Mouse (Mus musculus) v-Abl transformed pro-B cells (cell line): ENCODE measurements at regions not wholly inside any gene's neighbourhood (a gene's known extent, or its start where the extent isn't known, plus 50 kb on each side); places are given as distances from the start of the nearest gene placed in this dataset.

Experiments
- in situ Hi-C, 2 experiments: fragments of 400-800 bp; cut with MboI; formaldehyde crosslinking; loops; one replicate each; pipeline ENCODE4 v1.15.1; 2025; ENCODE audit not compliant: unreplicated experiment in 2 of 2

- in situ Hi-C loops: no loop called here
Measured at GRCm38 (mm10) chr4:105535451-105535850, 254.2 kb upstream of the Gm12728 start.

DNA sequence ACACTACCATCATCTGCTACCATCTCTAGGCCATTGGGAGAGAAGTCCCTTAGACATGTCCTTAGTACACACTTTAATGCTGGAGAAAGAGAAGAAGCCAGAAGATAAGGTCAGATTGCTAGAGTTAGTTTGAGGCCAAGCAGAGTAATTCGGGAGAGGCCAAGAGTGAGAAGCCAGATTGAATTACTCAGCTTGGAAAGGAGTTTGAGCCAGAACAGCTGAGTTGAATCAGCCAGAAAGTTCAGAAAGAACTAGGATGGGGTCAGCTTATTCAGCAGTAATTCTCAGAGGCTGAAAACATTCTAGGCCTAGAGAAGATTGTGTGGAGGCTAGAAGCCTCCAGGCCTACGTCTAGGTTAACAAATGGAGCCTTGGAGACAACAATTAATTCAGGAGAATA lies 244.2 kb upstream of the Gm12728 start:
- in situ Hi-C loops: no loop called here

GRCm38 (mm10) chr4:105549744-105550440 lies 239.8 kb upstream of the Gm12728 start:
- in situ Hi-C loops: no loop called here

- in situ Hi-C loops: no loop called here
Measured at GRCm38 (mm10) chr4:105551966-105552685, 237.5 kb upstream of the Gm12728 start.

DNA sequence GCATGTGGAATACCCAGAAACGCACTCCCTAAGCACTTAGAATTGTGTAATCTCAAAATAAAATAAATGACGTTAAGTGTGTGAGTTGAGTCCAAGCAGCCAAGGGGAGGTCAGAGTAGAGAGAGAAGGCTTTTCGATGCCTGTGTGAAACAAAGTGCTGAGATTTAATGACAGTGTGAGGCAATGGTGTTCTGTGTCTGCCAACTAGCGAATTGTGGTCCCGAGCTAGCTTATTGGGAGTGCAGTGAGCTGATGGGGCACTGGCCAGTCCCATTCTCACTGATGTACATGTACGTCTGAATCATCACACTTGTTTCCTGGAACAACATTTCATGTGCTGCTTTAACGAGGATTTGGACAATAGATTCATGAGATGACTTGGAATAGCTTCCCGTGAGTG lies 234.7 kb upstream of the Gm12728 start:
- in situ Hi-C loops: no loop called here

DNA sequence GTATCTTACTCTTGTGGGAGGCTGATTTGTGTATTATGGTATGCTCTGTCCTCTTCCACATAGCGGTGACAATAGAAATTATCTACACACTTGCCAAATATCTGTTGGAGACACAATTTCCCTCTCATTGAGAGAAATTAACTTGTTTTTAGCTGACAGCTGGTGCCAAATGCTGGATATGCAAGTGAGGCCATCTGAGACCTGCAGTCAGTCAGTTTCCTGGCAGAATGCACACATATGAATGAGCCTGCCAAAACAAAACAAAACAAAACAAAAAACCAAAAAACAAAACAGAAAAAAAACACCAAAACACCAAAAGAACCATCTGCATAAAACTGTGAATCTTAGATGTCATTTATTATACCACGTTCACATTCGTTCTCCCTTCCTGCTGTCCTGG lies 233.7 kb upstream of the Gm12728 start:
- in situ Hi-C loops: no loop called here

GRCm38 (mm10) chr4:105557396-105557795 lies 232.3 kb upstream of the Gm12728 start:
- in situ Hi-C loops: no loop called here

DNA sequence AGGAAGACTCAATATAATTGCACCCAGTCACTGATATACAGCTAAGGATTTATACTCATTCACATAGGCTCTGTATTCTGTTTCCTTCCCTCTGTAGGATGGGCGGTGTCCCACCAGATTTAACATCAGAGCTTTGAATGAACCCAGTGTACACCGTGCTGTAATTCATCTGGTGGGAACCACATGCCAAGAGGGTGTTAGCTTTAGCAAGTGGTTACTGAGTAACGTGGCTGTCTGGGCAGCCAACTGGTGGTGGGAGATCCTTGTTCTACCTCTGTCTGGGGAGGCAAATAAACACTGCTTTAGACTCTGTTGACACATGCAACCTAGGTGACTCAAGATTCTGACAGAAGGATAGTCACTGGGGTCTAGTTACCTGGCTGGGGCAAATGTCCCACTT lies 229.6 kb upstream of the Gm12728 start:
- in situ Hi-C loops: no loop called here

GRCm38 (mm10) chr4:105560781-105561180 lies 228.9 kb upstream of the Gm12728 start:
- in situ Hi-C loops: no loop called here

GRCm38 (mm10) chr4:105561611-105562010 lies 228.1 kb upstream of the Gm12728 start:
- in situ Hi-C loops: no loop called here

DNA sequence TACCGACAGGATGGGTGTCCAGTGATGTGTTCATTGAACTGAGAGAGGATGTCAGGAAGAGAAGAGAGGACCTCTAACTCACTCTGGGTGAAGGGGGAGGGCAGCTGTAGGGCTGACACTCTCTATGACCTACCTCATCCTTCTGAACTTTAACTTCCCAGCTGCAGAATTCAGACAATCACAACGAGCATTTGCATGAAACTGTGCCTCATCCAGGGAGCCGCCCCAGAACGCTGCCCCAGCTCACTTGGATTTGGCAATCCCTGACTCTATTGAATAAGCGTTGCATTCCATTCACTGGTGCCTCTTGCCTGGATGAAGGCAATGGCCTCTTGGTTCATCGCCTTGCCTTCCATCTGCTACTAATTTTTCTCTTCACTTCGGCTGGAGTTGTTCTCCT lies 223.9 kb upstream of the Gm12728 start:
- in situ Hi-C loops: no loop called here

- in situ Hi-C loops: no loop called here
Measured at GRCm38 (mm10) chr4:105566513-105567457, 222.9 kb upstream of the Gm12728 start.

GRCm38 (mm10) chr4:105569671-105570070 lies 220.0 kb upstream of the Gm12728 start:
- in situ Hi-C loops: no loop called here

DNA sequence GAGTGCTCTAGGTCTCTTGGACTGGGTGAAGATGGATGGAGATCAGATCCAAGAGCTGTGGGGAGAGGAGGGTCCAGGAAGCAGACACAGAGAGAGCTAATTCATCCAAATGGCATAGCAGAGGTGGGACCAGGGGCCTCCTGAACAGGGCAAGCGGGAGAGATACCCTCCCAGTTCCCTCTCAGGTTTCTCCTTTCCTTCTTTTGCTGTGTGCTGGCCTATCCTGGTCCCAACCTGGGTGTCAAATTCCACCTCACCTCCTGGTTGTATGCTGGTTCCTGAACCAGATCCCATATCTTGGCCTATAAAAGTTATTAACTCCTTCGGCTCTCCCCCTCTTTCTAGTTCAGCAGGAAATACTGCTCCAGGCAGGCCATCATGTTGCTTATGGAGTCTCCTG lies 214.1 kb upstream of the Gm12728 start:
- in situ Hi-C loops: no loop called here

DNA sequence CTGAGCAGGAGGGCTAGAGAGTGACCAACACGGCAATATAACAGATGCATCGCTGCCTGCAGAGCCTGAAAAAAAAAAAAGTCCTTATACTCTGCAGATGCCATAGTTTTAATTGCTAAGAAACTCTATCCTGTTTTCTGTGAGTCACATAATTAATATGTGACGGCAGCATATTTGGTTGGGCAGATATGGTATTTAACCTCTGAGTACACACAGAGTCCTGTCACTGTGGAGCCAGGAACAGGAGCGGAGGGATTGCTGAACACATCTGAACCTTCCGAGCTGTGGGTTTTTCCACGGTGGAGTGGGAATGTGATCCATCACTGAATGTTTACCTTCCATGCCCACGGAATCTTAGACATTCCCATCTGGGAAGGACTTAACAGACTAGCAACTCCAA lies 208.7 kb upstream of the Gm12728 start:
- in situ Hi-C loops: no loop called here

- in situ Hi-C loops: no loop called here
Measured at GRCm38 (mm10) chr4:105584329-105584925, 205.2 kb upstream of the Gm12728 start.

- in situ Hi-C loops: no loop called here
Measured at GRCm38 (mm10) chr4:105603661-105604060, 186.0 kb upstream of the Gm12728 start.

GRCm38 (mm10) chr4:105604607-105605006 lies 185.1 kb upstream of the Gm12728 start:
- in situ Hi-C loops: no loop called here

DNA sequence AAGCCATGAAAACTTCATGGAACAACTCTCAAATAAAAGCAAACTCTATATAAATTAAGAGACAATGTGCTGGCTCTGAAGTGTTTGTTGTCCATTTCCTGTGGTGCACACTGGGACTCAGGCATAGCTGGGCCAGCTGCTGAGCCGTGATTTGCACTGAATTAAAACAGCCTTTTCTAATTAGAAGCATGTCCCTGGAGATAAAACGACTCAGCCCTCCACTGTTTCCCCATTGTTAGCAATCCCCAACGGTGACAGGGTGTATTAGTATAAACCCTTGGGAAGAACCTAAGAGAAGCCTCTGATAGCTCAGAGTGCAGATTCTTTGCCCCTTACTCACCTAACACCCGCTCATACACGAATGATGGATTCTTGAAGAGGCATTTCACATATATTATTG lies 182.9 kb upstream of the Gm12728 start:
- in situ Hi-C loops: no loop called here

- in situ Hi-C loops: no loop called here
Measured at GRCm38 (mm10) chr4:105610917-105611316, 178.8 kb upstream of the Gm12728 start.

DNA sequence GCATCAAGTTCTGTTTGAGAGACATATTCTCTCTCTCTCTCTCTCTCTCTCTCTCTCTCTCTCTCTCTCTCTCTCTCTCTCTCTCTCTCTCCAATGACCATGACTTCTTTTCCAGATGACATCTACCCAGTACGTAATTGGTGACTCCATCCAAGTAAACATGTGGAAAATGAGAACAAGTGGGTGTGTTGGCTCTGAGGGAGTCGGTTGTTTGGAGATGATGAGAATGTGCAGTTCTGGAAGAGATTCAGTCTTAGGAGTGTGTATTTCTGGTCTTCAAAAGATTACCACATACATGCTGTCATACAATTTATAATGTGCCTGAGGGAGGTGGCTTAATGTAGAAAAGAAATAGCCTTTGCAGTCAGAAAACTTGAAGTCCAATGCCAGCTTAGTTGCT lies 175.3 kb upstream of the Gm12728 start:
- in situ Hi-C loops: no loop called here
